Mouse (Mus musculus) adrenal gland, postnatal 4 days (tissue): Measurements from ENCODE around the gene Vwa8. TPM values are rescaled to one million over a fixed set of nuclear protein-coding genes. Genes with fewer than 3 reads are reported as not detected.

Experiments
- total RNA-seq, 2 experiments: library from RNA; stranded (reverse); gene quantifications; 2 replicates each; pipeline ENCODE4 v1.2.3; 2021

Vwa8 gene
- total RNA-seq, 2 experiments from 2014 or later = 109 to 116 TPM

Other genes with a start within 250 kb of the Vwa8 start
- 10 to 100 TPM in 1 of 2 experiments, 1 to 10 TPM in 1; 9.9 to 12.1 TPM for gene Dgkh, start 116.3 kb upstream of the Vwa8 start, total RNA-seq